Mouse (Mus musculus): ENCODE data around the gene Sncg.

GRCm38 (mm10) chr14:34375415-34375904 is 871 bp upstream of the Sncg start, which contains the start of gene Mmrn2:
- no peak for TF ChIP-seq CTCF (IDR thresholded peaks at IDR 0.05; ENCODE audit: low read depth, low read length)
- TF ChIP-seq GATA2 (IDR thresholded peaks at IDR 0.05; ENCODE audit: borderline replicate concordance, low read depth, low read length), result no peak
- TF ChIP-seq GATA1 (IDR thresholded peaks at IDR 0.05; ENCODE audit: borderline replicate concordance, low read length), result no peak
- no peak for TF ChIP-seq TAL1 (conservative IDR thresholded peaks at IDR 0.05; ENCODE audit: low read depth, low read length)
- no peak for TF ChIP-seq POLR2AphosphoS5 (IDR thresholded peaks at IDR 0.05; ENCODE audit: insufficient replicate concordance, low read depth, low read length)

Measured in G1E (cell line).